Mouse (Mus musculus) stomach, embryonic 15.5 days (tissue): ENCODE data around the gene Vangl2. TPM values are rescaled to one million over a fixed set of nuclear protein-coding genes. Genes with fewer than 3 reads are reported as not detected.
A peak's percentile ranks its signal among the peaks of the same experiment; 100 is the strongest.

ENCODE experiments used
- ATAC-seq: fragments of 200-750 bp; cut with Nextera tagmentation; 2 replicates; pipeline ENCODE4 v1.8.0; 2017; ENCODE audit warnings: low read depth, moderate number of reproducible peaks, moderate TSS enrichment; ENCODE audit not compliant: insufficient read depth, low FRiP score
- H3K27ac ChIP-seq: fragments of 300-500 bp; sonication (generic); 2 replicates; pipeline ENCODE4 v1.5.1; 2015; ENCODE audit warnings: mild to moderate bottlenecking, inconsistent platforms
- H3K27me3 ChIP-seq: fragments of 300-500 bp; sonication (generic); replicated peaks from 2 replicates; pipeline ENCODE4 v1.6.1; 2015; ENCODE audit warnings: inconsistent platforms
- H3K36me3 ChIP-seq: fragments of 300-500 bp; sonication (generic); 2 replicates; pipeline ENCODE4 v1.6.1; 2015; ENCODE audit warnings: inconsistent platforms
- H3K4me1 ChIP-seq: fragments of 300-500 bp; sonication (generic); 2 replicates; pipeline ENCODE4 v1.6.1; 2015; ENCODE audit warnings: inconsistent platforms
- H3K4me2 ChIP-seq: fragments of 300-500 bp; sonication (generic); 2 replicates; pipeline ENCODE4 v1.6.1; 2015; ENCODE audit warnings: mild to moderate bottlenecking, inconsistent platforms
- H3K4me3 ChIP-seq: fragments of 300-500 bp; sonication (generic); replicated peaks from 2 replicates; pipeline ENCODE4 v1.5.1; 2015; ENCODE audit warnings: inconsistent platforms
- H3K9ac ChIP-seq: fragments of 300-500 bp; sonication (generic); 2 replicates; pipeline ENCODE4 v1.6.1; 2015; ENCODE audit warnings: inconsistent platforms
- H3K9me3 ChIP-seq: fragments of 300-500 bp; sonication (generic); 2 replicates; pipeline ENCODE4 v1.6.1; 2016; ENCODE audit warnings: inconsistent platforms
- WGBS: fragments of 180-500 bp; shearing (Covaris S2); methylation state at CpG from one replicate; pipeline ENCODE4 v1.1.7; 2015; 5-methylcytosine and 5-hydroxymethylcytosine counted together
- polyA plus RNA-seq: library from polyadenylated mRNA; unstranded; fragments of >200 nt; fragmentation: Nextera tagmentation; extraction: Ambion mirVana; gene quantifications from 2 replicates; pipeline ENCODE4 v1.2.1, GENCODE M21; 2015

Vangl2 gene
- polyA plus RNA-seq, 1 experiment from 2014 or later: 11.3 TPM

DNA sequence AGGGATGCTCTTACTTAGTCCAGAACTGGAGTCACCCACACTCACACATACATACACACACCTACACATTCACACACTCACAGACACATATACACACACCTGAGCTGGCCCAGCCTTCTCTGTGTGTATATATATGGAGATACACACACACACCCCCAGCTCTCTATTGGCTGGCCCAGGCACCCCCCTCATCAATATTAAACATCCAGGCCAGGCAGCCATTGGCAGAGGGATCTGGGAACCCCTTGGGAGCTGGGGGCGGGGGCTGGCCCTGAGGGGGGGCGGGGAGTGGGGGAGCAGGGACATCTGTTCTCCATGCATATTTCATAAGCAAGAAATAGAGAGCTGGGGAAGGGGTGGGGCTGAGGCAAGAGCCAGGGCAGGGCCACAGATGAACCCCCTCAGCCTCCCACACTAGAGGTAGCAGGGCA lies 29.3 kb upstream of the Vangl2 start, which contains the start of gene Nhlh1:
Nhlh1 (minus strand) TSS at position 83 of the 431 bp plus-strand sequence.
- Histone ChIP-seq H3K4me2 (no peak within 1 kb of the TSS), H3K4me1 (peaks cover 6% of the 10 kb centered on the region; the same call in 1 of the 2 replicates), H3K27ac (no peak within 1 kb of the TSS), H3K9ac (no peak within 1 kb of the TSS), H3K9me3 (no peaks in the 10 kb centered on the region), H3K27me3 (peaks cover 32% of the 10 kb centered on the region), H3K36me3 (no peaks in the 10 kb centered on the region), H3K4me3 (no peak within 1 kb of the TSS)
- no peak for ATAC-seq
- whole genome bisulfite sequencing: 26% methylated on average over 2 of the region's 2 CpGs

DNA sequence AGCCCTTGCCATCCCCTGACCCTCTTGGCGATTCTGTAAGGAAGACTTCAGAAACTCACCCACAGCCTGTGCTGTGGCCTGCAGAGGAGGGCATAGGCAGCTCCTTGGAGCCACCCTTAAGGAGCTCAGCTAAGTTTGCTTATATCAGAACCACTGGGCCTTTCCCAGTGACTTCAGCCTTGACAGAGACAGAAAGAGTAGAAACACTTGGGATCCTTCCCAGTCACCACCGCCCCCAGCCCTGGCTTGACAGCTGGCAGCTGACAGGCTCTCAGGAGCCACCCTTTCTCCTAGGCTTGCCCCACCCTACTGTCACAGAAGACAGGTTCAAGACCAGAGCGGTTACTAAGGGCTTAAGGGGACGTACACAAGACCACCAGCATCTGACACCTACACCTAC lies 28.0 kb upstream of the Vangl2 start:
- WGBS: 61% methylated on average over 4 of the region's 4 CpGs
- peaks cover 37% of the 10 kb centered on the region for H3K27me3 ChIP-seq

DNA sequence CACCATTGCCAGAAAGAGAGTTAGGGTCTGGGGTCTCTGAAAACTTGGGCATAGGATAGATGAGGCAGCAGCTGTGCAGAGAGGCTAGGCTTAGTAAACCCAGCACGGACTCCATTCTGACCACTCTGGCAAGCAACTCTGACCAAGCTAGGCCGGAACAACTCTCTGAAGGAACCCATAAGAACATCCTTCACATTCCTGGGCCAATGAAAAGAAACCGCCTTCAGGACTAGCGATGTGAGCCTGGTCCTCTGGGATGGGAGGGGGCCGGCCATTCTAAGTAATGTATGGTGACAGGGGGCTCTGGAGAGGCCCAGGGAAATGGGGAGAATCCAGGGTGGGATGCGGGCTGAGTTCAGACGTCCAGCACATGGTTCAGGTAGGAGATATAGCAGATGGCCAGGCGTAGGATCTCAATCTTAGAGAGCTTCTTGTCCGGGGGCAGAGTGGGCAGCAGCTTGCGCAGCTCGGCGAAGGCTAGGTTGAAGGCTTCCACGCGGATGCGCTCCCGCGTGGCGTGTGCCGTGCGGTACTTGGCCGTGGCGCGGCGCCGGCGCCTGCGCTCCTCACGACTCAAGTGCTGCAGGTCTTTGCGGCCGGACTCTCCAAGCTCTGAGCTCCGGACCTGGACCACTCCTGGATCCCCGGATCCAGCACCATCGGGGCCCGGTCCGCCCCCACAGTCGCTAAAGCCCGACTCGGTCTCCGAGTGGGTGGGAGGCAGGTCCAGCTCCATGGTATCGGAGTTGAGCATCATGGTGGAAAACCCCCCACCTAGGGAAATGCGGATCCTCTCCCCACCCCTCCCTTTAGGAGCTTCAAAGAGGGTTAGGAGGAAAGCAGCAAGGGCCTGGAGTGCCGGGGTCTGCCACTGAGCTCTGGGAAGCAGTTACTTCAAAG lies 25.5 kb upstream of the Vangl2 start:
- Histone ChIP-seq H3K9ac (no peak overlapping the region), H3K4me3 (peak overlapping the region; percentile 32), H3K4me2 (peak overlapping the region; percentile 58), H3K36me3 (no peaks in the 10 kb centered on the region), H3K27me3 (peaks cover 37% of the 10 kb centered on the region), H3K27ac (no peak overlapping the region), H3K4me1 (peaks cover 6% of the 10 kb centered on the region; the same call in 1 of the 2 replicates), H3K9me3 (no peaks in the 10 kb centered on the region)
- WGBS: 6% methylated on average over 42 of the region's 42 CpGs
- no peak for ATAC-seq

More for the DNA sequence above, 28.0 kb upstream of the Vangl2 start:
- Histone ChIP-seq H3K9me3 (no peaks in the 10 kb centered on the region), H3K36me3 (no peaks in the 10 kb centered on the region), H3K27ac (no peak overlapping the region), H3K4me2 (no peak overlapping the region), H3K4me3 (no peak overlapping the region), H3K9ac (no peak overlapping the region), H3K4me1 (peaks cover 6% of the 10 kb centered on the region; the same call in 1 of the 2 replicates)
- no peak for ATAC-seq

DNA sequence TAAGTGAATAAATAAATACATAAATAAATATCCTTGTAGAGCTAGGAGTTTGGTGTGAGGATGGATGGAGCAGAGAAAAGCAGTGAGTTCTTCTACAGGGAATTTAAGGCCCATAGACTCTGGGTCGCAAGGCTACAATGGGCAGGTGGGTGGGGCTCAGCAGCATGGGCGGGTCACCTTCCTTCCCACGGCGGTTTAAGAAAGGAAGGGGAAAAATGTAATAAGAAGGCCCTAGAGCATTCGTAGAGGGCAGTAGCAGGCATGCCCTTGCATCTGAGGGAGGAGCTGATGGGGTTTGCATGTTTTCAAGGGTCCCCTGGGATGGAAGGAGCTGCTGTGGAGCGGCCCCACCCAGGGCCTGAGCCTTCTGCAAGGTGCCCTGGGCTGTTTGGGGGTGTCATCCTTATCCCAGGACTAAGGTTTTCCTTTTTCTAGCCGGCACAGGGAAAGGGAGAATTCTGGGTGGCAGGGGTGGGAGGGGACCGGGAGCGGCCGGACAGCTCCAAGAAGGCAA lies 24.6 kb upstream of the Vangl2 start:
- H3K9ac ChIP-seq: no peak overlapping the region
- peaks cover 6% of the 10 kb centered on the region; the same call in 1 of the 2 replicates for H3K4me1 ChIP-seq
- no peaks in the 10 kb centered on the region for H3K36me3 ChIP-seq
- no peak overlapping the region for H3K27ac ChIP-seq
- H3K9me3 ChIP-seq: no peaks in the 10 kb centered on the region
- WGBS: 14% methylated on average over 10 of the region's 10 CpGs
- no peak for ATAC-seq
- H3K27me3 ChIP-seq: peaks cover 37% of the 10 kb centered on the region
- H3K4me3 ChIP-seq: no peak overlapping the region
- H3K4me2 ChIP-seq: no peak overlapping the region

GRCm38 (mm10) chr1:172049131-172049782 lies 21.0 kb upstream of the Vangl2 start:
- H3K4me2 ChIP-seq: no peak overlapping the region
- H3K27me3 ChIP-seq: peaks cover 22% of the 10 kb centered on the region
- H3K36me3 ChIP-seq: no peaks in the 10 kb centered on the region
- H3K27ac ChIP-seq: no peak overlapping the region
- H3K9ac ChIP-seq: no peak overlapping the region
- H3K4me1 ChIP-seq: peaks cover 6% of the 10 kb centered on the region; the same call in 1 of the 2 replicates
- no peak for ATAC-seq
- no peak overlapping the region for H3K4me3 ChIP-seq
- H3K9me3 ChIP-seq: no peaks in the 10 kb centered on the region
- WGBS: 32% methylated on average over 13 of the region's 13 CpGs

DNA sequence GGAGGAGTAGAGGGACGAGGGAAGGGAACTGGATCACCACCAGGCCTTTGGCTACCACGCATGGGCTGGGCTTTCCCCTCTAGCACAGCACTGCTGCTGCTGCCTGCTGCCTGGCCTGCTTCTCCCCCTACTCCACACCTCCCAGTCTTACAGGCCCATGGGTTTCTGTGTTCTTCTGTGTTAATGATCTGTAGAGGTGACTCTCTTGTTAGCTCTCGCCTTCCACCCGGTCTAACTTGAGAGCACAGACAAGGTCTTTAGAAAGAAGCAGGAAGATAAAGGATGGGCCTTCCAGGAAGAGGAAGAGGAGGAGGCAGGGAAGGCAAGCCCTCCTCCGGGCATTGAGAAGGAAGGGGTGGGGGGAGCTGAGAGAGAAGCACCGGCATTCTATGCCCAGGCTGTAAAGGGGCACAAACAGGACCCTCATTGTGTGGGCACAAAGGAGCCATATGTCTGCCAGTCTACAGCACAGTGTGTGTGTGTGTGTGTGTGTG lies 20.0 kb upstream of the Vangl2 start:
- ATAC-seq: peak; percentile 30; the same call in 1 of the 2 replicates
- H3K4me2 ChIP-seq: peak overlapping the region; percentile 13; the same call in 1 of the 2 replicates
- H3K4me1 ChIP-seq: no peaks in the 10 kb centered on the region
- H3K9me3 ChIP-seq: no peaks in the 10 kb centered on the region
- H3K9ac ChIP-seq: no peak overlapping the region
- H3K36me3 ChIP-seq: no peaks in the 10 kb centered on the region
- no peak overlapping the region for H3K4me3 ChIP-seq
- peaks cover 13% of the 10 kb centered on the region for H3K27me3 ChIP-seq
- 0 out of 2 replicates have a peak overlapping the region, but pooled peaks have one; percentile 48 for H3K27ac ChIP-seq
- 32% methylated on average over 6 of the region's 6 CpGs for WGBS

GRCm38 (mm10) chr1:172046938-172047337 lies 18.7 kb upstream of the Vangl2 start:
- Histone ChIP-seq H3K27ac (no peak overlapping the region), H3K4me3 (no peak overlapping the region), H3K36me3 (no peaks in the 10 kb centered on the region), H3K4me1 (no peaks in the 10 kb centered on the region), H3K27me3 (no peaks in the 10 kb centered on the region), H3K9me3 (no peaks in the 10 kb centered on the region), H3K9ac (no peak overlapping the region), H3K4me2 (no peak overlapping the region)
- ATAC-seq: 0 out of 2 replicates have a peak, but pooled peaks have one; percentile 9
- WGBS: 8% methylated on average over 5 of the region's 5 CpGs

DNA sequence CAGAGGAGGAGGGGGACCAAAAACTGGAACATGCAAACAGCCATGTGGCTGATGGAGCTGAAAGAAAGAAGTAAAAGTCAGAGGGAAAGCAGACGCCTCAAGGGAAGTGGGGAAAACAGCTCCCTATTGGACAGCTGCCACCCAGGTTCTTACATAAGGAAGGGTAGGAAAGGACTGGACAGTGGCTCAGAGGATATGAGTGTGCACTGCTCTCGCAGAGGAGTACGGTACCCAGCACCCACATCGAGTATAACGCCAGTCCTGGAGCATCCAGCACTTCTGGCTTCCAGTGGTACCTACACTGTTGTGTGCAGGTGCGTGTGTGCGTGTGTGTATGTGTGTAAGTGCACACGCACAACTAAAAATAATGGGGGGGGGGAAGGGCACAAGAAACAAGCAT lies 18.2 kb upstream of the Vangl2 start:
- Histone ChIP-seq H3K9me3 (no peaks in the 10 kb centered on the region), H3K4me2 (no peak overlapping the region), H3K4me1 (no peaks in the 10 kb centered on the region), H3K9ac (no peak overlapping the region), H3K27ac (no peak overlapping the region), H3K4me3 (no peak overlapping the region), H3K27me3 (no peaks in the 10 kb centered on the region), H3K36me3 (no peaks in the 10 kb centered on the region)
- WGBS: 70% methylated on average over 8 of the region's 8 CpGs
- ATAC-seq: no peak

DNA sequence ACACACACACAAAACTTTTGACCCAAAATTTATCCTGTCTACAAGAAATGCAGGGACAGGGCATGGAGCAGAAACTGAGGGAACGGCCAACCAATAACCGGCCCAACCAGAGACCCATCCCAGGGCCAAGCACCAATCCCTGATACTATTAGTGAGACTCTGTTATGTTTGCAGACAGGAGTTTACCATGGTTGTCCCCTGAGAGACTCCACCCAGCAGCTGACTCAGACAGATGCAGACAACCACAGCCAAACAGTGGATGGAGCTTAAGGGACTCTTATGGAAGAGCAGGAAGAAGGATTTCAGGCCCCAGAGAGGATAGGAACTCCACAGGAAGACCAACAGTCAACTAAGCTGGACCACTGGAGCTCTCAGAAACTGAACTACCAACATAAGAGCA lies 1.7 kb upstream of the Vangl2 start:
- no peak overlapping the region for H3K27ac ChIP-seq
- no peak overlapping the region for H3K9ac ChIP-seq
- no peaks in the 10 kb centered on the region for H3K27me3 ChIP-seq
- 81% methylated on average over 2 of the region's 2 CpGs for WGBS
- no peaks in the 10 kb centered on the region for H3K9me3 ChIP-seq
- no peak overlapping the region for H3K4me2 ChIP-seq
- H3K36me3 ChIP-seq: no peaks in the 10 kb centered on the region
- H3K4me1 ChIP-seq: peaks cover 12% of the 10 kb centered on the region
- H3K4me3 ChIP-seq: no peak overlapping the region
- no peak for ATAC-seq

DNA sequence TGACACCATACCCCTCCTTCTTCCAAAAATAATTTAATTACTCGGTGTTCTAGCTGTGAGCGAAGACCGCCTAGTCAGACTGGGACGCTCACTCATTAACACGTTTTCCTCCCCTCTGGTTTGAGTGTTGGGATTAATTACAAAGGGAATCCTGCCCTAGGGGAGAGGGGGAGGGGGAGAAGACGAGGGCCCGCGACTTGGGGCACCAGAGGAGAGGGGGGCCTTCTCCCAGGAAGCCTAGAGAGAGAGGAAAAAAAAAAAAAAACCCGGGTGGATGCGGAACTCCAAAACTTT lies 488 bp downstream of the Vangl2 start:
- Histone ChIP-seq H3K27me3 (no peaks in the 10 kb centered on the region), H3K27ac (peak overlapping the region; percentile 86; the same call in 1 of the 2 replicates), H3K4me1 (peaks cover 19% of the 10 kb centered on the region), H3K36me3 (no peaks in the 10 kb centered on the region), H3K4me3 (peak overlapping the region; percentile 89), H3K9ac (no peak overlapping the region), H3K9me3 (no peaks in the 10 kb centered on the region), H3K4me2 (peak overlapping the region; percentile 73)
- 26% methylated on average over 10 of the region's 10 CpGs for WGBS
- ATAC-seq: no peak

GRCm38 (mm10) chr1:172027010-172027808 lies 1.0 kb downstream of the Vangl2 start:
- Histone ChIP-seq H3K27me3 (no peaks in the 10 kb centered on the region), H3K27ac (peak overlapping the region; percentile 86), H3K4me3 (peak overlapping the region; percentile 89), H3K4me1 (peaks cover 25% of the 10 kb centered on the region), H3K9me3 (no peaks in the 10 kb centered on the region), H3K9ac (peak overlapping the region; percentile 80), H3K4me2 (peak overlapping the region; percentile 73), H3K36me3 (no peaks in the 10 kb centered on the region)
- WGBS: 1% methylated on average over 49 of the region's 54 CpGs
- ATAC-seq: peak; percentile 86
